12 mouse cellular contexts compared by ENCODE assay signal in the genomic region with DNA sequence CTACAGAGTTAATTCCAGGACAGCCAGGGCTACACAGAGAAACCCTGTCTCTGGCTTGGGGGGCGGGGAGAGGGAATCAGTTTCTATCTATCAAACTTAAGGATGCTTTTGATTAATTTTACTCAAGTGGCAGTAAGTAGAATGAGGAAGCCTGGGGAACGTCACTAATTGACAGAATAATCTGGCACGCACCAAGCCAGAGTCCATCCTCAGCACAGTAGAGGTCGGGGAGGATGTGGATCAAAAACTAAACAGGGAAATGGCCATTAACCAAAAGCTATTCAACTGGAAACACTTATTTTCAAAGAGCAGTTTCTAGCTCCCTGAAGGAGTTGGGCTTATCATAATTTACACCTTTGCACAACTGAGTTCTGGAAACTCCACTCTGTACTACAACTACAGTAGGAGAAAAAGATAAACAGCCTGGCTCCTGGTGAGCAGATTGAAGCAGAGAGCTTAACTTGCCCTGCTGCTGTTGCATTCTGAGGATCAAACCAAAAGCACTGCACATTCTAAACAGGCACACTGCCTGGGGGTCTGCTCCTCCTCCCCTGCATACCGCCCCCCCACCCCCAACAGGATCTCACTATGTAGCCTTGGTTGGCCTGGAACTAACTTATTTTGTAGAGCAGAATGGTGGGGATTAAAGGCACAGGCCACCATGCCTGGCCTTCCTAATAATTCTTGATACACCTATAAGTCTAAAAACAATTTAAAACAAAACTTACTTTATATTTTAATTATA.
DNase-seq lines count a peak whose midpoint lies in the region; ATAC-seq and TF ChIP-seq lines count a peak whose summit lies in the region.
"Had no signal": no experiment of that assay in that cellular context is flagged by ENCODE, and none has a peak within 500 bp of the region (broad histone marks: within the 10 kb centered on the region; RNA-seq: fewer than 3 reads in every experiment).

No protein-coding gene starts in this region.

- no peaks in the 10 kb centered on the region for H3K27me3 ChIP-seq in hindbrain, embryonic 10.5 days (ENCODE audit: insufficient read depth, poor library complexity, severe bottlenecking)
- no peaks in the 10 kb centered on the region for H3K27me3 ChIP-seq in hindbrain, embryonic 11.5 days (ENCODE audit: control insufficient read depth, insufficient read depth, low read length)
- no peaks in the 10 kb centered on the region for H3K27me3 ChIP-seq in lung, postnatal 0 days (replicated peaks; ENCODE audit: insufficient read depth, low read length)

- ATAC-seq in hindbrain, embryonic 11.5 days (ENCODE audit: low FRiP score) = no peak
- ATAC-seq in lung, postnatal 0 days = no peak; the same call in 1 of the 2 replicates
- ATAC-seq in megakaryocyte-erythroid progenitor cell, adult 5-6 weeks (replicated peaks; ENCODE audit: low FRiP score, low TSS enrichment, poor library complexity, severe bottlenecking) = 0 out of 2 replicates have a peak, but pooled peaks have one; percentile 61

- H3K27ac ChIP-seq in hindbrain, embryonic 10.5 days = peak overlapping the region; percentile 42
- no peak overlapping the region for H3K27ac ChIP-seq in hindbrain, embryonic 11.5 days (ENCODE audit: low read depth, low read length)
- H3K27ac ChIP-seq in lung, postnatal 0 days (ENCODE audit: low read length) = no peak overlapping the region
- no peak overlapping the region for H3K27ac ChIP-seq in layer of hippocampus, adult 2 months
- H3K27ac ChIP-seq: liver, embryonic 14.5 days had no signal

- peaks cover 55% of the 10 kb centered on the region for H3K4me1 ChIP-seq in hindbrain, embryonic 10.5 days (replicated peaks)
- H3K4me1 ChIP-seq in hindbrain, embryonic 11.5 days (replicated peaks; ENCODE audit: control insufficient read depth, insufficient read depth, low read length) = peaks cover 2% of the 10 kb centered on the region; the same call in 1 of the 2 replicates
- H3K4me1 ChIP-seq in lung, postnatal 0 days (ENCODE audit: insufficient read depth, low read depth, low read length) = no peaks in the 10 kb centered on the region

- no peaks in the 10 kb centered on the region for H3K36me3 ChIP-seq in hindbrain, embryonic 10.5 days
- H3K36me3 ChIP-seq in hindbrain, embryonic 11.5 days (ENCODE audit: control insufficient read depth, insufficient read depth, low read length) = no peaks in the 10 kb centered on the region
- no peaks in the 10 kb centered on the region for H3K36me3 ChIP-seq in lung, postnatal 0 days (ENCODE audit: insufficient read depth, low read length)

- DNase-seq in hindbrain, embryonic 10.5 days (ENCODE audit: low spot score) = peak; percentile 14
- DNase-seq in hindbrain, embryonic 11.5 days (ENCODE audit: low spot score) = no peak
- DNase-seq in lung, postnatal 0 days (ENCODE audit: low spot score) = peak; percentile 9
- no peak for DNase-seq in lung, postnatal 10 days
- DNase-seq in MN1 (ENCODE audit: low spot score) = peak; percentile 41
- no peak for DNase-seq in layer of hippocampus, adult 2 months (ENCODE audit: low spot score in 2 of 2)
- DNase-seq in left cerebral cortex, adult 11 months (ENCODE audit: low spot score) = no peak
- DNase-seq: cerebellum, adult 18-20 months; heart, postnatal 10 days; lung, postnatal 36 days had no signal

- no peak overlapping the region for H3K9ac ChIP-seq in hindbrain, embryonic 11.5 days (ENCODE audit: low read depth, low read length)
- H3K9ac ChIP-seq in lung, postnatal 0 days (replicated peaks; ENCODE audit: low read depth) = no peak overlapping the region
- H3K9ac ChIP-seq: liver, embryonic 14.5 days had no signal

- TF ChIP-seq CTCF in lung, postnatal 0 days (IDR thresholded peaks at IDR 0.05) = no peak
- TF ChIP-seq CTCF in layer of hippocampus, adult 2 months (conservative IDR thresholded peaks at IDR 0.05) = no peak

- H3K9me3 ChIP-seq in hindbrain, embryonic 10.5 days = no peaks in the 10 kb centered on the region
- H3K9me3 ChIP-seq in hindbrain, embryonic 11.5 days (ENCODE audit: control insufficient read depth, low read length) = no peaks in the 10 kb centered on the region
- no peaks in the 10 kb centered on the region for H3K9me3 ChIP-seq in lung, postnatal 0 days (ENCODE audit: low read length)

- H3K4me3 ChIP-seq in hindbrain, embryonic 10.5 days = no peak overlapping the region
- H3K4me3 ChIP-seq in hindbrain, embryonic 11.5 days (ENCODE audit: low read depth, low read length) = no peak overlapping the region
- no peak overlapping the region for H3K4me3 ChIP-seq in lung, postnatal 0 days (ENCODE audit: low read depth, low read length)
- H3K4me3 ChIP-seq in layer of hippocampus, adult 2 months = no peak overlapping the region

- no peak overlapping the region for H3K4me2 ChIP-seq in hindbrain, embryonic 11.5 days (replicated peaks; ENCODE audit: low read depth, low read length)
- no peak overlapping the region for H3K4me2 ChIP-seq in lung, postnatal 0 days (replicated peaks; ENCODE audit: low read depth, low read length)

- no peak for TF ChIP-seq EP300 in lung, postnatal 0 days (IDR thresholded peaks at IDR 0.05)

- 30% methylated on average over 5 of the region's 5 CpGs for WGBS in hindbrain, embryonic 10.5 days
- 32% methylated on average over 5 of the region's 5 CpGs for WGBS in hindbrain, embryonic 11.5 days
- 34% methylated on average over 5 of the region's 5 CpGs for WGBS in lung, postnatal 0 days

Comparison
In these comparisons a context has a peak if more than half of its experiments do, and no peak if none do; other contexts are left out.
1. DNase-seq: peak in hindbrain, embryonic 10.5 days (single experiment), lung, postnatal 0 days (single experiment) and MN1 (single experiment); none in hindbrain, embryonic 11.5 days (single experiment), lung, postnatal 10 days (single experiment), layer of hippocampus, adult 2 months (0 of 2) and left cerebral cortex, adult 11 months (single experiment).